Mouse (Mus musculus): ENCODE measurements around the gene Rasl11a. TPM values are rescaled to one million over a fixed set of nuclear protein-coding genes. Genes with fewer than 3 reads are reported as not detected.

Rasl11a gene
- polyA plus RNA-seq, 1 experiment, result 3.8 TPM

- no peak for TF ChIP-seq CTCF (IDR thresholded peaks at IDR 0.05; ENCODE audit: low read depth, low read length)
- TF ChIP-seq EP300 (IDR thresholded peaks at IDR 0.05; ENCODE audit: insufficient read depth, low read depth, low read length), result no peak
- peak overlapping the region; percentile 98 for H3K4me3 ChIP-seq (ENCODE audit: low read depth, low read length)
- H3K36me3 ChIP-seq (ENCODE audit: control insufficient read depth, insufficient read depth, low read length, poor library complexity, severe bottlenecking), result peaks cover 38% of the 10 kb centered on the region
- H3K27ac ChIP-seq (ENCODE audit: insufficient read depth, low read length), result peak overlapping the region; percentile 22; the same call in 1 of the 2 replicates
- H3K9me3 ChIP-seq (replicated peaks; ENCODE audit: control insufficient read depth, insufficient read depth, low read length, poor library complexity, severe bottlenecking), result no peaks in the 10 kb centered on the region
- peak overlapping the region; percentile 99 for H3K9ac ChIP-seq (ENCODE audit: low read depth, poor library complexity, severe bottlenecking)
- no peaks in the 10 kb centered on the region for H3K4me1 ChIP-seq (ENCODE audit: control insufficient read depth, insufficient read depth, low read length)
- no peaks in the 10 kb centered on the region for H3K27me3 ChIP-seq (ENCODE audit: control insufficient read depth, insufficient read depth, low read length, poor library complexity, severe bottlenecking)
Measured at GRCm38 (mm10) chr5:146832435-146832768, 12.5 kb upstream of the Rasl11a start.

DNA sequence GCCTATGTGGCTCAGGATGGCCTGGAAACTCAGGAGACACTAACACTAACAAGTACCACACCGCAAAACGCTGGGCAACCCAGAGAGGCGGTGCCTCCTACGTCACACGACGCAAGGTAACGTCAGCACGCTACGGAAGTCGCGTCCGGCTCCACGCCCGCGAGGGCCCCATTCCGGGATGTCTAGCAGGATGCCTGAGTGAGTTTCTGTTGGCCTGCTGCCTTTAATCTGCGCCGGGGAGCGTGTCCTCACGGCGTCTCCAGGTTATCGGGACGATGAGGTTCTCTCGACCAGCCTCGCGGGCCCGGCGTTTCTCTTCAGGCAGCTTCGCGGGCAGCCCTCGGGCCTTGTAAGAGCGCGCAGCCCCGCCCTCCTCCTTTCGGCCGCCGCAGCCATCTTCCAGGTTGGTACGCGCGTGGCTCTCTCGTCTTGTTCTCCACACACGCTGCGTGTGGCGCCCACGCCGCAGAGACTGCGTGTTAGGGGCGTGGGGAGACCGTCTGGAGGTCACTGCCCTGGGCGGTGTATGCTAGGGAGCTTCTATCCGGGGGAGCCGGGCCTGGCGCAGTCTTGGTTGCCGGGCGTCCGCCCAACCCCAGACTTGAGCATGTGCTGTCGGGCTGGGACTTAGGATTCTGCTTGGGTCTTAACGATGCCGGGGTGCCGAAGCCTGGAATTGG lies 12.0 kb upstream of the Rasl11a start, which contains the start of gene Rpl21:
Gene Rpl21 (plus strand): TSS at position 122 of the 680 bp plus-strand sequence.
- no peaks in the 10 kb centered on the region for H3K9me3 ChIP-seq (replicated peaks; ENCODE audit: control insufficient read depth, insufficient read depth, low read length, poor library complexity, severe bottlenecking)
- H3K36me3 ChIP-seq (ENCODE audit: control insufficient read depth, insufficient read depth, low read length, poor library complexity, severe bottlenecking), result peaks cover 43% of the 10 kb centered on the region
- H3K4me1 ChIP-seq (ENCODE audit: control insufficient read depth, insufficient read depth, low read length), result no peaks in the 10 kb centered on the region
- no peaks in the 10 kb centered on the region for H3K27me3 ChIP-seq (ENCODE audit: control insufficient read depth, insufficient read depth, low read length, poor library complexity, severe bottlenecking)
- H3K27ac ChIP-seq (ENCODE audit: insufficient read depth, low read length), result peak within 1 kb of the TSS; percentile 88
- H3K9ac ChIP-seq (ENCODE audit: low read depth, poor library complexity, severe bottlenecking), result peak within 1 kb of the TSS; percentile 99
- H3K4me3 ChIP-seq (ENCODE audit: low read depth, low read length), result peak within 1 kb of the TSS; percentile 98
- TF ChIP-seq CTCF (IDR thresholded peaks at IDR 0.05; ENCODE audit: low read depth, low read length), result no peak
- no peak for TF ChIP-seq EP300 (IDR thresholded peaks at IDR 0.05; ENCODE audit: insufficient read depth, low read depth, low read length)
- peak; percentile 95 for TF ChIP-seq POLR2A (IDR thresholded peaks at IDR 0.05; ENCODE audit: insufficient read depth, low read length)

DNA sequence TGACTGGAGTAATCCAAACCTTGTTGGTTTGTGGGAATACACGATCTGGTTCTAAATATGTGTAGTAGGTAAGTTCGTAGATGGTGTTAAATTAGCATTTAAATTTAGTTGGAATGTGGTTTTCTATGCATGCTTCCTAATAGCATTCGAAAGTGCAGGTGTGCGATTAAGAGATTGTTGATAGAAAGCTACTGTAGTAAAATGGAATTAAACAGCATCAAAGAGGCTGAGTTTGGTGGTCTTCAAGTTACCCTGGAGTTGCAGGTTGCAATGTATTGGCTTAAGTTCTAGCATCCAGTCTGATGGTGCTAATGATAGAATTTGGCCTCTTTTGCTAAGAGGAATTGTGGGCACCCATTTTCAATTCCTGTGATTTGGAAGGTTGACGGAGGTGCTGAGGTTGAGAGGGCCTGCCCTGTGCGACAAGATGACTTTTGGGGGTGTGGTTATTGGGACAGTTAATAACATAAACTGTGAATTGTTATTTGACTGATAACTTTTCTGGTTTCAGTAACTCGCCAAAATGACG lies 11.1 kb upstream of the Rasl11a start:
- peak overlapping the region; percentile 83 for H3K27ac ChIP-seq (ENCODE audit: insufficient read depth, low read length)
- H3K36me3 ChIP-seq (ENCODE audit: control insufficient read depth, insufficient read depth, low read length, poor library complexity, severe bottlenecking), result peaks cover 46% of the 10 kb centered on the region
- no peaks in the 10 kb centered on the region for H3K27me3 ChIP-seq (ENCODE audit: control insufficient read depth, insufficient read depth, low read length, poor library complexity, severe bottlenecking)
- peak overlapping the region; percentile 99 for H3K9ac ChIP-seq (ENCODE audit: low read depth, poor library complexity, severe bottlenecking)
- no peaks in the 10 kb centered on the region for H3K9me3 ChIP-seq (replicated peaks; ENCODE audit: control insufficient read depth, insufficient read depth, low read length, poor library complexity, severe bottlenecking)
- peak overlapping the region; percentile 98 for H3K4me3 ChIP-seq (ENCODE audit: low read depth, low read length)
- TF ChIP-seq POLR2A (IDR thresholded peaks at IDR 0.05; ENCODE audit: insufficient read depth, low read length), result no peak
- no peak for TF ChIP-seq EP300 (IDR thresholded peaks at IDR 0.05; ENCODE audit: insufficient read depth, low read depth, low read length)
- no peak for TF ChIP-seq CTCF (IDR thresholded peaks at IDR 0.05; ENCODE audit: low read depth, low read length)
- no peaks in the 10 kb centered on the region for H3K4me1 ChIP-seq (ENCODE audit: control insufficient read depth, insufficient read depth, low read length)

DNA sequence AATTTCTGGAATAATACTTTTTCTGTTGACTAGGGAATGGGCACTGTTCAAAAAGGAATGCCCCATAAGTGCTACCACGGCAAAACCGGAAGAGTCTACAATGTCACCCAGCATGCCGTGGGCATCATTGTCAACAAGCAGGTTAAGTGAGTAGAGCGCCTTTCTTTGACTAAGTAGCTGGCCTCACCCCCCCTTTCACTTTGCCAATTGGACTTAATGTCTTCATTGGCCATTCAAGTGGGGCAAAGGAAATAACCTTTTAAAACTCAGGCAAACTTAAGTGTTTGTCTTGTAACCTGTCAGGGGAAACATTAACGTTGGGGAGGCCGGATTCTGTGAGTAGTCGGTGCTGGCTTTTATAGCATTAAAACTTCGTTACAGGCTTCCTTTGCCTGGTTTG lies 9.9 kb upstream of the Rasl11a start:
- Histone ChIP-seq H3K9me3 (replicated peaks; ENCODE audit: control insufficient read depth, insufficient read depth, low read length, poor library complexity, severe bottlenecking) (no peaks in the 10 kb centered on the region), H3K9ac (ENCODE audit: low read depth, poor library complexity, severe bottlenecking) (peak overlapping the region; percentile 99), H3K4me3 (ENCODE audit: low read depth, low read length) (no peak overlapping the region), H3K4me1 (ENCODE audit: control insufficient read depth, insufficient read depth, low read length) (no peaks in the 10 kb centered on the region), H3K27me3 (ENCODE audit: control insufficient read depth, insufficient read depth, low read length, poor library complexity, severe bottlenecking) (no peaks in the 10 kb centered on the region), H3K36me3 (ENCODE audit: control insufficient read depth, insufficient read depth, low read length, poor library complexity, severe bottlenecking) (peaks cover 47% of the 10 kb centered on the region), H3K27ac (ENCODE audit: insufficient read depth, low read length) (peak overlapping the region; percentile 83)
- TF ChIP-seq POLR2A (IDR thresholded peaks at IDR 0.05; ENCODE audit: insufficient read depth, low read length) (no peak), CTCF (IDR thresholded peaks at IDR 0.05; ENCODE audit: low read depth, low read length) (no peak), EP300 (IDR thresholded peaks at IDR 0.05; ENCODE audit: insufficient read depth, low read depth, low read length) (no peak)

- Histone ChIP-seq H3K27me3 (ENCODE audit: control insufficient read depth, insufficient read depth, low read length, poor library complexity, severe bottlenecking) (no peaks in the 10 kb centered on the region), H3K9ac (ENCODE audit: low read depth, poor library complexity, severe bottlenecking) (no peak overlapping the region), H3K36me3 (ENCODE audit: control insufficient read depth, insufficient read depth, low read length, poor library complexity, severe bottlenecking) (peaks cover 48% of the 10 kb centered on the region), H3K4me3 (ENCODE audit: low read depth, low read length) (no peak overlapping the region), H3K27ac (ENCODE audit: insufficient read depth, low read length) (no peak overlapping the region), H3K9me3 (replicated peaks; ENCODE audit: control insufficient read depth, insufficient read depth, low read length, poor library complexity, severe bottlenecking) (no peaks in the 10 kb centered on the region), H3K4me1 (ENCODE audit: control insufficient read depth, insufficient read depth, low read length) (no peaks in the 10 kb centered on the region)
- TF ChIP-seq CTCF (IDR thresholded peaks at IDR 0.05; ENCODE audit: low read depth, low read length), result no peak
- no peak for TF ChIP-seq POLR2A (IDR thresholded peaks at IDR 0.05; ENCODE audit: insufficient read depth, low read length)
- TF ChIP-seq EP300 (IDR thresholded peaks at IDR 0.05; ENCODE audit: insufficient read depth, low read depth, low read length), result no peak
Measured at GRCm38 (mm10) chr5:146837967-146838720, 6.7 kb upstream of the Rasl11a start.

All from ES-Bruce4 (cell line).